Mouse (Mus musculus): ENCODE data around the gene Bcl6.

The Bcl6 gene

DNA sequence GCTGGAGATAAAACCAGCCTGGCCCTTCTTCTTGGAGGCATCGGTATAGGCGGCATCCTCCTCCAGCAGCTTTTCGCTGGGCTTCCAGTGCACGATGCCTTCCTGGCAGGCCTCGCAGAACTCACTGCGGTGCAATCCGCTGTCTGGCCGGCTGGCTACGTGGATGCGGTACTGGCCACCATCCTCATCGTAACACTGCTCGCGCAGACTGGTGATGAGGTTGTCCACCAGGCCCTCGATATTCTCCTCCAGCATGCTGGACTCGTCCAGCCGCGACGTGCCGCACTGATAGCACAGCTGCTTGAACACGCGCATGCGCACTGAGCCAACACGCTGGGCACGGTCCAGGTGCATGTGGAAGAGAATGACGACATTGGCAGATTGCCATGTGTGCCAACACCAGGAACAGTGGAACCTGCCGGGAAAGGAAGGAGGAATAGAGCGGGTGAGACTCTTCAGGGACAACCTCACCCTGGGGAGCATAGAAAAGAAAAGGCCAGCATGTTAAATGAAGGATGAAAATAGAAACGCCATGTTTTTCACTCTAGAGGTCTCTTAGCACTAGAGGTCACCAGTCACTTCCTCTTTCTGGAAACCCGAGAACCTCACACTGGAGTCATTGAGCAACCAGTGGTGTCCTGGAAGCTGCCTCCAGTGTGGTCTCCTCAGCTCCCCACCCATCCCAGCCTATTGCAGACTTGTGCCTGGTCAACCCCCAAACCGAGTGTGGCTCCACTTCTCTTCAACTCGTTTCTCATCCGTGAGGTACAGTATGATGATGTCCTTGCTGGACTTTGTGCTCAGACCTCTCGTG is 61.1 kb downstream of the Bcl6 start:
- DNase-seq (ENCODE audit: low spot score in 2 of 2), result no peak

DNA sequence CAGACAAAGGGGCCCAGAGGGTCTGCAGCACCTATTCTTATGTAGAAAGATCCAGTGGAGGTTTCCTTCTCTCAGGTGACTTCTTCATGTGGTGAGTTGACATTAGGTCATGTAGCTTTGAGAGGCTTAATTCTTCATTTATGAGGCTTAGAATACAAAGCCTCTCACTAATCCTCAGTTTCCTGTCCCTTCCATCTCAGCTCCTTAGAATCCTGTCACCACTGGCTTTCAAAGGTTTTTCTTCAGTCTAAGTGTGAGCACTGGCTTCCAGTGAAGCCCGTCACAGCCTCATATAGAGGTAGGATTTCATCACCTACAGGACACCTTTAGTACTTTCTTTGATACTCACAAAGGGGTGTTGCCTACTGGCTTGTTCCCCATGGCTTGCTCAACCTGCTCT is 65.7 kb downstream of the Bcl6 start:
- no peak for DNase-seq (ENCODE audit: low spot score in 2 of 2)

DNA sequence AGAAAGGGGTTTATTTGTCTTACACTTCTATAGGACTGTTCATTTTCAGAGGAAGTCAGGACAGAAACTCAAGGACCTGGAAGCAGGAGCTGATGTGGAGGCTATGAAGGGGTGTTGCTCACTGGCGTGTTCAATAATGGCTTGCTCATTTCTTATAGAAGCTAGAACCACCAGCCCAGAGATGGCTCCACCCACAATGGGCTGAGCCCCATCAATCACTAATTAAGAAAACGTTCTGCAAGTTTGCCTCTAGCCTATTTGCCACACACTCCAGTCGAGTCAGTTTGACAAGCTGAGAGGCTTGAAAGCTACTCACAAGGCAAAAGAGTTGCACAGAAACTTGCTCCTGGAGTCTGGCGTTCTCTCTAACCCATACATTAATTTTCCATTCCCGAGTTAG is 67.0 kb downstream of the Bcl6 start:
- no peak for DNase-seq (ENCODE audit: low spot score in 2 of 2)

DNA sequence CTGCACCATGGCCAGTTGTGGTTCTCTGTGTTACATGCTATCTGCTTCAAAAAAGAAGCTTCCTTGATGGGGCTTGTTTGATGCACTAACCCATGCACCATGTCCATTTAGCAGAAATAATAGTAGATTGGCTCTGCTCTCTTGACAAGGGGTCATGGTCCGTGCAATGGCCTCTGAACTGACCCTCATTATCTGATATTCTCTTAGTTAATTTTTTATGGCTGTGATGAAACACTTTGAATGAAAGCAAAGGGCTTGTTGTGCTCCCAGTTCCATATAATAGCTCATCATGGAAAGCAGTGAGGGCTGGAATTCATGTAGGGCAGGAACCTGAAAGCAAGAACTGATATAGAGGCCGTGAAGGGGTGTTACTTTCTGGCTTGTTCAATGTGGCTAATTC is 69.2 kb downstream of the Bcl6 start:
- DNase-seq (ENCODE audit: low spot score in 2 of 2), result no peak
